Mouse (Mus musculus) hindbrain, embryonic 13.5 days (tissue): ENCODE measurements at regions not wholly inside any gene's neighbourhood (a gene's known extent, or its start where the extent isn't known, plus 50 kb on each side); places are given as distances from the start of the nearest gene placed in this dataset.

Source experiments
- ATAC-seq: fragments of 200-750 bp; cut with Nextera tagmentation; 2 replicates; pipeline ENCODE4 v1.8.0; 2017; ENCODE audit warnings: moderate TSS enrichment; ENCODE audit not compliant: low FRiP score
- H3K27ac ChIP-seq: fragments of 300-500 bp; sonication (generic); 2 replicates; pipeline ENCODE4 v1.5.1; 2015; ENCODE audit warnings: inconsistent platforms, mild to moderate bottlenecking, moderate library complexity
- H3K27me3 ChIP-seq: fragments of 300-500 bp; sonication (generic); 2 replicates; pipeline ENCODE4 v1.6.1; 2015; ENCODE audit warnings: mild to moderate bottlenecking, inconsistent platforms
- H3K36me3 ChIP-seq: fragments of 300-500 bp; sonication (generic); 2 replicates; pipeline ENCODE4 v1.6.1; 2015; ENCODE audit warnings: mild to moderate bottlenecking, inconsistent platforms
- H3K4me1 ChIP-seq: fragments of 300-500 bp; sonication (generic); replicated peaks from 2 replicates; pipeline ENCODE4 v1.6.1; 2015; ENCODE audit warnings: inconsistent platforms
- H3K4me2 ChIP-seq: fragments of 300-500 bp; sonication (generic); 2 replicates; pipeline ENCODE4 v1.6.1; 2015; ENCODE audit warnings: inconsistent platforms, mild to moderate bottlenecking, moderate library complexity
- H3K4me3 ChIP-seq: fragments of 300-500 bp; sonication (generic); 2 replicates; pipeline ENCODE4 v1.5.1; 2015; ENCODE audit warnings: mild to moderate bottlenecking, inconsistent platforms
- H3K9ac ChIP-seq: fragments of 300-500 bp; sonication (generic); 2 replicates; pipeline ENCODE4 v1.6.1; 2015; ENCODE audit warnings: mild to moderate bottlenecking, inconsistent platforms
- H3K9me3 ChIP-seq: fragments of 300-500 bp; sonication (generic); 2 replicates; pipeline ENCODE4 v1.6.1; 2016; ENCODE audit warnings: inconsistent platforms
- WGBS: fragments of 180-500 bp; shearing (Covaris S2); methylation state at CpG from one replicate; pipeline ENCODE4 v1.1.7; 2015; 5-methylcytosine and 5-hydroxymethylcytosine counted together

GRCm38 (mm10) chr8:77991050-77991449 is 222.0 kb upstream of the Ttc29 start:
- Histone ChIP-seq H3K36me3 (no peaks in the 10 kb centered on the region), H3K4me3 (no peak overlapping the region), H3K27ac (no peak overlapping the region), H3K9ac (no peak overlapping the region), H3K27me3 (no peaks in the 10 kb centered on the region), H3K9me3 (no peaks in the 10 kb centered on the region), H3K4me1 (no peaks in the 10 kb centered on the region), H3K4me2 (no peak overlapping the region)
- 42% methylated on average over 4 of the region's 4 CpGs for WGBS
- ATAC-seq = no peak

GRCm38 (mm10) chr8:78000303-78000702 is 212.8 kb upstream of the Ttc29 start:
- Histone ChIP-seq H3K4me3 (no peak overlapping the region), H3K9ac (no peak overlapping the region), H3K9me3 (no peaks in the 10 kb centered on the region), H3K36me3 (no peaks in the 10 kb centered on the region), H3K27me3 (0 out of 2 replicates have a peak, but pooled peaks cover 2% of the 10 kb centered on the region), H3K27ac (no peak overlapping the region), H3K4me2 (no peak overlapping the region), H3K4me1 (no peaks in the 10 kb centered on the region; the same call in 1 of the 2 replicates)
- no peak for ATAC-seq
- 79% methylated on average over 2 of the region's 3 CpGs for WGBS

- 0 out of 2 replicates have a peak, but pooled peaks have one; percentile 40 for ATAC-seq
- WGBS = 48% methylated on average over 5 of the region's 5 CpGs
- Histone ChIP-seq H3K4me3 (no peak overlapping the region), H3K9ac (peak overlapping the region; percentile 24; the same call in 1 of the 2 replicates), H3K27me3 (0 out of 2 replicates have a peak, but pooled peaks cover 2% of the 10 kb centered on the region), H3K27ac (no peak overlapping the region), H3K36me3 (no peaks in the 10 kb centered on the region), H3K9me3 (no peaks in the 10 kb centered on the region), H3K4me1 (no peaks in the 10 kb centered on the region; the same call in 1 of the 2 replicates), H3K4me2 (no peak overlapping the region)
Measured at GRCm38 (mm10) chr8:78001656-78002055, 211.4 kb upstream of the Ttc29 start.

- Histone ChIP-seq H3K4me2 (no peak overlapping the region), H3K27ac (no peak overlapping the region), H3K36me3 (no peaks in the 10 kb centered on the region), H3K4me3 (no peak overlapping the region), H3K9me3 (no peaks in the 10 kb centered on the region), H3K27me3 (0 out of 2 replicates have a peak, but pooled peaks cover 2% of the 10 kb centered on the region), H3K4me1 (no peaks in the 10 kb centered on the region; the same call in 1 of the 2 replicates), H3K9ac (peak overlapping the region; percentile 24; the same call in 1 of the 2 replicates)
- ATAC-seq = 0 out of 2 replicates have a peak, but pooled peaks have one; percentile 33
- WGBS = 18% methylated on average over 3 of the region's 3 CpGs
Measured at GRCm38 (mm10) chr8:78002071-78002470, 211.0 kb upstream of the Ttc29 start.

- no peaks in the 10 kb centered on the region for H3K36me3 ChIP-seq
- 15% methylated on average over 10 of the region's 10 CpGs for WGBS
- peak; percentile 79 for ATAC-seq
- no peak overlapping the region for H3K27ac ChIP-seq
- H3K4me2 ChIP-seq = no peak overlapping the region
- no peak overlapping the region for H3K9ac ChIP-seq
- no peaks in the 10 kb centered on the region; the same call in 1 of the 2 replicates for H3K4me1 ChIP-seq
- H3K4me3 ChIP-seq = no peak overlapping the region
- no peaks in the 10 kb centered on the region for H3K9me3 ChIP-seq
- 0 out of 2 replicates have a peak, but pooled peaks cover 2% of the 10 kb centered on the region for H3K27me3 ChIP-seq
Measured at GRCm38 (mm10) chr8:78003888-78004543, 209.1 kb upstream of the Ttc29 start.

GRCm38 (mm10) chr8:78004891-78005290 is 208.2 kb upstream of the Ttc29 start:
- H3K27ac ChIP-seq = no peak overlapping the region
- no peak overlapping the region for H3K4me3 ChIP-seq
- H3K4me1 ChIP-seq = no peaks in the 10 kb centered on the region; the same call in 1 of the 2 replicates
- H3K27me3 ChIP-seq = 0 out of 2 replicates have a peak, but pooled peaks cover 2% of the 10 kb centered on the region
- ATAC-seq = no peak
- WGBS = 83% methylated on average over 12 of the region's 12 CpGs
- no peak overlapping the region for H3K9ac ChIP-seq
- H3K9me3 ChIP-seq = no peaks in the 10 kb centered on the region
- no peaks in the 10 kb centered on the region for H3K36me3 ChIP-seq
- H3K4me2 ChIP-seq = no peak overlapping the region

- ATAC-seq = no peak
- no peaks in the 10 kb centered on the region for H3K27me3 ChIP-seq
- H3K9me3 ChIP-seq = no peaks in the 10 kb centered on the region
- H3K27ac ChIP-seq = no peak overlapping the region
- no peak overlapping the region for H3K9ac ChIP-seq
- no peaks in the 10 kb centered on the region for H3K36me3 ChIP-seq
- no peaks in the 10 kb centered on the region for H3K4me1 ChIP-seq
- no peak overlapping the region for H3K4me3 ChIP-seq
- H3K4me2 ChIP-seq = no peak overlapping the region
Measured at GRCm38 (mm10) chr8:78013101-78013500, 200.0 kb upstream of the Ttc29 start.

- no peak overlapping the region for H3K9ac ChIP-seq
- H3K27ac ChIP-seq = no peak overlapping the region
- no peak for ATAC-seq
- H3K27me3 ChIP-seq = no peaks in the 10 kb centered on the region
- 47% methylated on average over 4 of the region's 4 CpGs for WGBS
- H3K4me3 ChIP-seq = no peak overlapping the region
- H3K4me1 ChIP-seq = no peaks in the 10 kb centered on the region; the same call in 1 of the 2 replicates
- H3K9me3 ChIP-seq = no peaks in the 10 kb centered on the region
- H3K36me3 ChIP-seq = no peaks in the 10 kb centered on the region
- H3K4me2 ChIP-seq = no peak overlapping the region
Measured at GRCm38 (mm10) chr8:78018430-78019180, 194.5 kb upstream of the Ttc29 start.

- Histone ChIP-seq H3K36me3 (no peaks in the 10 kb centered on the region), H3K4me1 (no peaks in the 10 kb centered on the region; the same call in 1 of the 2 replicates), H3K4me3 (no peak overlapping the region), H3K27me3 (no peaks in the 10 kb centered on the region), H3K4me2 (no peak overlapping the region), H3K27ac (no peak overlapping the region), H3K9ac (no peak overlapping the region), H3K9me3 (no peaks in the 10 kb centered on the region)
- WGBS = 72% methylated on average over 2 of the region's 2 CpGs
- ATAC-seq = no peak
Measured at GRCm38 (mm10) chr8:78021473-78021872, 191.6 kb upstream of the Ttc29 start.

- H3K4me3 ChIP-seq = no peak overlapping the region
- H3K9ac ChIP-seq = no peak overlapping the region
- H3K9me3 ChIP-seq = no peaks in the 10 kb centered on the region
- H3K4me2 ChIP-seq = no peak overlapping the region
- WGBS = 62% methylated on average over 5 of the region's 5 CpGs
- H3K27me3 ChIP-seq = no peaks in the 10 kb centered on the region
- no peak overlapping the region for H3K27ac ChIP-seq
- no peak for ATAC-seq
- H3K36me3 ChIP-seq = no peaks in the 10 kb centered on the region
- no peaks in the 10 kb centered on the region; the same call in 1 of the 2 replicates for H3K4me1 ChIP-seq
Measured at GRCm38 (mm10) chr8:78022986-78023385, 190.1 kb upstream of the Ttc29 start.

GRCm38 (mm10) chr8:78023467-78023866 is 189.6 kb upstream of the Ttc29 start:
- Histone ChIP-seq H3K4me3 (no peak overlapping the region), H3K27me3 (no peaks in the 10 kb centered on the region), H3K4me1 (no peaks in the 10 kb centered on the region; the same call in 1 of the 2 replicates), H3K27ac (no peak overlapping the region), H3K9me3 (no peaks in the 10 kb centered on the region), H3K36me3 (no peaks in the 10 kb centered on the region), H3K4me2 (no peak overlapping the region), H3K9ac (no peak overlapping the region)
- 0 out of 2 replicates have a peak, but pooled peaks have one; percentile 13 for ATAC-seq
- 36% methylated on average over 7 of the region's 7 CpGs for WGBS

- ATAC-seq = no peak
- no peak overlapping the region for H3K4me2 ChIP-seq
- no peaks in the 10 kb centered on the region for H3K4me1 ChIP-seq
- no peaks in the 10 kb centered on the region for H3K9me3 ChIP-seq
- H3K9ac ChIP-seq = no peak overlapping the region
- no peak overlapping the region for H3K27ac ChIP-seq
- no peaks in the 10 kb centered on the region for H3K27me3 ChIP-seq
- H3K4me3 ChIP-seq = no peak overlapping the region
- no peaks in the 10 kb centered on the region for H3K36me3 ChIP-seq
- WGBS = 84% methylated on average over 4 of the region's 4 CpGs
Measured at GRCm38 (mm10) chr8:78023936-78024335, 189.2 kb upstream of the Ttc29 start.
